Mouse (Mus musculus) adrenal gland, adult 8-10 months (tissue): ENCODE measurements around the gene Kl. TPM values are rescaled to one million over a fixed set of nuclear protein-coding genes. Genes with fewer than 3 reads are reported as not detected.

Experiments used
- DNase-seq: peaks from one replicate; pipeline ENCODE4 v3.0.0; 2022
- total RNA-seq, 4 experiments: library from RNA; stranded (reverse); gene quantifications; 2 replicates each; pipeline ENCODE4 v1.2.4; 2022

The Kl gene
- under 1 TPM in 2 of 4 experiments, not detected in 2; 0.13 to 0.17 TPM for total RNA-seq

DNA sequence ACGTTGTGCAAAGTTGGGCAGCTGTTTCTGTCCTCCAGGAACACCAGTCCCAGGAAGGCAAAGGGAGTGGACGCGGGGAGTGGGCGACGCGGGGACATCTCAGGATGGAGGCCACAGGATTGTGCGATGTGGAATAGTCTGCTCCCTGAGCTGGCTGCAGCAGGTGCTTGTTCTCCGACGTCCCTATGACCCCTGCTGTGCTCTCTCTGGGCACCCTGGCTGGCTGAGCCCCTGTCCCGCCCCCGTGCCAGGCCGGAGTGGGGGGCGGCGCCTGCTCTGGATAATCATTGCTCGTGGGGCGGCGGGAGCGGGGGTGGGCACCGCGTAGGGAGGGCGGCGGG is at the start of gene Kl:
Gene Kl (plus strand): TSS at position 280 of the 341 bp plus-strand sequence.
- no peak for DNase-seq

GRCm38 (mm10) chr5:150906053-150907040 is 46.1 kb upstream of the Kl start:
- DNase-seq: no peak

DNA sequence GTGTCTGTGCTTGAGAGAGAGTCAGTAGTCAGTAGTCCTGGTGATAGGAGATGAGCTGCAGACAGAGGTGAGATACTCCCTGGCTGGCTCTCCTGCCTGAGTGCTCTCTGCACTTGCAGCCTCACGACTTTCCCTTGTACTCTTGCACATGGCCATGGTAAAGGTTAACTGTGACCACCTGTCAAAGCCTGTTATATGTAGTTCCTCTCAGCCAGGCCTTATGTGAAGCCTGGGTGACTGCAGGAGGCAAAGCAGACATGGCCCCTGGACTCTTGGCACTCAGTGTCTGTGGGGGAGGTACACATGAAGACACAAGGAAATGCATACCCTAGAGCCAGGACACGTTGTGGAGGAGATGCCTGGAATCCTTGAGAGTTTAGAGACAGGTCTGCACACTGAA is 40.3 kb upstream of the Kl start:
- DNase-seq: no peak

DNA sequence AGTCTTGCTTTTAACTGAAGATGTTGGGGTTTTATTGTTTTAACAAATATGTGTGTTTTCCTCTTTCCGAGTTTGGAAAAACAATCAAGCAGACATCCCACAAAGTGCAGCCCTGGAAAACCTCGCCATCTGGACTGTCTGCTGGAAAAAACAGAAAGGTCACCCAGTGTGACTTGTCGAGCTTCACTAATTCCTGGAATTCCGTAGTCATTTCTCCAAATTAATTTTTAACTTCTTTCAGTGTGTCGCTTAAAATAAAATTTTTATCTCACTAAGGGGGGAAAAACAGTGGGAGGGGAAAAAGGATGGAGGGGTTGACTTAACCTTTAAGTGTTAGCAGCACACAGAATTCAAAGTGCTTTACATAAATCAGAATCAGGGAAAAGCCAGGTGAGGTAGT is 39.8 kb upstream of the Kl start:
- DNase-seq: no peak

- no peak for DNase-seq
Observed at GRCm38 (mm10) chr5:150915080-150916055, 37.0 kb upstream of the Kl start.

- DNase-seq: no peak
Observed at GRCm38 (mm10) chr5:150917131-150917858, 35.1 kb upstream of the Kl start.

- no peak for DNase-seq
Observed at GRCm38 (mm10) chr5:150918599-150918998, 33.8 kb upstream of the Kl start.

GRCm38 (mm10) chr5:150919269-150919668 is 33.1 kb upstream of the Kl start:
- no peak for DNase-seq

DNA sequence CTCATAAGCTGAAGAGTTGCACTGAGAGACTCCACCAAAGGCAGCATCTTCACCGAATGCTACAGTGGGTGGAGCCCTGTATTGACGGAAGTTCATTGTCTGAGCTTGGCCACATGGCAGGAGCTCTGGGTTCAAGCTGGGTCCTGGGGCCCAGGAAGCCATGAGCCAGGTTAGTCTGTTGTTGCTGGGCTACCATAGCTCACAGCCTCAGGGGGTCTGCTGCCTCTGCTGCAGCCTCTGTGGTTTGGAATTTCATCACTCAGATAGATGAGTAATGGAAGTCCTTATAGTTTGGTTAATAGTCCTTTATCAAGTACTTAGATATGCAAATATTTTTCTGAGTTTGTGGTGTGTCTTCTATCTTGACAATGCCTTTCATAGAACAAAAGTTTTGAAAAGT is 32.4 kb upstream of the Kl start:
- no peak for DNase-seq

- no peak for DNase-seq
Observed at GRCm38 (mm10) chr5:150929406-150929805, 23.0 kb upstream of the Kl start.

GRCm38 (mm10) chr5:150932596-150932995 is 19.8 kb upstream of the Kl start:
- DNase-seq: no peak

- no peak for DNase-seq
Observed at GRCm38 (mm10) chr5:150936213-150936612, 16.2 kb upstream of the Kl start.

GRCm38 (mm10) chr5:150936807-150937206 is 15.6 kb upstream of the Kl start:
- no peak for DNase-seq

DNA sequence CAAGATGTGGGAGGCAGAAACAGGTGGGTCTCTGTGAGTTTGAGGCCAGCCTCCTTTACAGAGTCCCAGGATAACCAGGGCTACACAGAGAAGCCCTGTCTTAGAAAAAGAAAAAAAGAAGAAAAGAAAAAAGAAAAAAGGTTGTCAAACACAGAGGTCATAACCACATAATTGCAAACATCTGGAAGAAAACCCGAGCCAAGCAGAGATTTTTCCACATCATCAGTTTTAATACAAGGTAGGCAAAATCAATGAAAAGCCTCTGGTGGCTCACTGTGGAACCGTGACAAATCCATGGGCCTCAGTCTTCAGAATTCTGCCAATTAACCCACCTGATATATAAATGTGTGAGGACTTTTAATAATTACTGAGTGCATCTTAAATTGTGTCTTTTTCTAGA is 14.9 kb upstream of the Kl start:
- no peak for DNase-seq

GRCm38 (mm10) chr5:150945576-150945975 is 6.8 kb upstream of the Kl start:
- no peak for DNase-seq

GRCm38 (mm10) chr5:150949131-150949530 is 3.3 kb upstream of the Kl start:
- no peak for DNase-seq

DNA sequence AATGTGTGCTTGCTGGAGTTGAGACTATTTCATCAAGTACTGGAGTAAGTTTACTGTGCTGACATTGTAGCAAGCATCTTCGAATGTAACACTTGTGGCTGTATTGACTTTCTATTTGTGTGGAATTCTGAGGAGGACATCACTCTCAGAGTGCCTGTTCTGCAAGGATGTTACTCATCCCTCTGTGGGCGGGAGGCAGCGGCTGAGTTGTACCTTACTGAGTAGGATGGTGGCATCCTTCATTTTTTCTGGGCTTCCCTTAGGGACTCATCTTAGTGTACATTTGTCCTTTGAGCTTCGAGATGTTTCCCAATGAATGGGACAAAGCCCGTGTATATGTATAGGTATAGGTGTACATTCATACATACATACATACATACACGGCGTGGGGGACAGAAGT is 1.1 kb upstream of the Kl start:
- no peak for DNase-seq

DNA sequence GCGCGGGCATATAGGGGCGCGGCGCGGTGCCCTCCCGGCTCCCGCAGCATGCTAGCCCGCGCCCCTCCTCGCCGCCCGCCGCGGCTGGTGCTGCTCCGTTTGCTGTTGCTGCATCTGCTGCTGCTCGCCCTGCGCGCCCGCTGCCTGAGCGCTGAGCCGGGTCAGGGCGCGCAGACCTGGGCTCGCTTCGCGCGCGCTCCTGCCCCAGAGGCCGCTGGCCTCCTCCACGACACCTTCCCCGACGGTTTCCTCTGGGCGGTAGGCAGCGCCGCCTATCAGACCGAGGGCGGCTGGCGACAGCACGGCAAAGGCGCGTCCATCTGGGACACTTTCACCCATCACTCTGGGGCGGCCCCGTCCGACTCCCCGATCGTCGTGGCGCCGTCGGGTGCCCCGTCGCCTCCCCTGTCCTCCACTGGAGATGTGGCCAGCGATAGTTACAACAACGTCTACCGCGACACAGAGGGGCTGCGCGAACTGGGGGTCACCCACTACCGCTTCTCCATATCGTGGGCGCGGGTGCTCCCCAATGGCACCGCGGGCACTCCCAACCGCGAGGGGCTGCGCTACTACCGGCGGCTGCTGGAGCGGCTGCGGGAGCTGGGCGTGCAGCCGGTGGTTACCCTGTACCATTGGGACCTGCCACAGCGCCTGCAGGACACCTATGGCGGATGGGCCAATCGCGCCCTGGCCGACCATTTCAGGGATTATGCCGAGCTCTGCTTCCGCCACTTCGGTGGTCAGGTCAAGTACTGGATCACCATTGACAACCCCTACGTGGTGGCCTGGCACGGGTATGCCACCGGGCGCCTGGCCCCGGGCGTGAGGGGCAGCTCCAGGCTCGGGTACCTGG is 488 bp downstream of the Kl start:
- DNase-seq: no peak

GRCm38 (mm10) chr5:150954791-150955190 is 2.4 kb downstream of the Kl start:
- DNase-seq: no peak

DNA sequence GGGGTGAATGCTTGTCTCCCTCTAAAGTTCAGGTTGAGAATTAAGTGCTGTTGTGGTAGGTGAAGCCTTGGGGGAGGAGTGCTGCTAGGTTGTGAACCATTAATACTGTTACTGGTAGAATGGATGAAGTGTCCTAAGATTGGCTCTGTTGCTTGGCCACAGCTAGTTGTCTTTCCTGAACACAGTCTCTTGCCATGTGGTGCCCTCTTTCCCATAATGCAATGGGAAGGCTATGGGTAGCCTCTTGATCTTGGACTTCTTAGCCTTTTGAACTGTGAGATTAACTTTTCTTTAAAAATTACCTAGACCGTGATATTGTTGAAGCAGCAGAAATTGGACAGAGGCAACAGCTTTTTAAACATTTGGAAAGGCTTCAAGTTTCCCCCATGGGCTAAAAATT is 7.5 kb downstream of the Kl start:
- no peak for DNase-seq

- no peak for DNase-seq
Observed at GRCm38 (mm10) chr5:150961615-150962014, 9.2 kb downstream of the Kl start.

DNA sequence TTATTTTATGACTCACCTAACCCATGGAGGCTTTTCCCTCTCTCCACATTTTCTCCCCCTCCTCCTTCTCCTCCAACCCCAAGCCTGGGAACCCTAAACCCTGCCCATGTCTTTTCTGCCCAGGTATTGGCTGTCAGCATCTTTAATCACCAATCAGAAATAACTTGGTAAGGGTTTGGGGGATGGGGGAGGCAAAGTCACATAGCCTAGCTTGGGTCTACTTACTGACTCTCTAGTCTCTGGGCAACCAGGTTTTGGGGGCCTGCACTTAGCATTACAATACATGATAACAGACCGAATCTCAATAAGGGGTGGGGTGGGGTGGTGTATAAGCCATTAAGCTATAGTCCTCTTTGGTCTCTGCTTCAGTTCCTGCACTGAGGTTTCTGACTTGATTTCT is 10.3 kb downstream of the Kl start:
- DNase-seq: no peak
